Mouse (Mus musculus) lung, adult 18-20 months (tissue): ENCODE data around the gene Krt35.
A peak's percentile ranks its signal among the peaks of the same experiment; 100 is the strongest.

Experiments
- DNase-seq, 2 experiments: peaks; one replicate each; pipeline ENCODE4 v3.0.0; 2022; ENCODE audit warnings: mixed read lengths in 2 of 2

Gene Krt35

DNA sequence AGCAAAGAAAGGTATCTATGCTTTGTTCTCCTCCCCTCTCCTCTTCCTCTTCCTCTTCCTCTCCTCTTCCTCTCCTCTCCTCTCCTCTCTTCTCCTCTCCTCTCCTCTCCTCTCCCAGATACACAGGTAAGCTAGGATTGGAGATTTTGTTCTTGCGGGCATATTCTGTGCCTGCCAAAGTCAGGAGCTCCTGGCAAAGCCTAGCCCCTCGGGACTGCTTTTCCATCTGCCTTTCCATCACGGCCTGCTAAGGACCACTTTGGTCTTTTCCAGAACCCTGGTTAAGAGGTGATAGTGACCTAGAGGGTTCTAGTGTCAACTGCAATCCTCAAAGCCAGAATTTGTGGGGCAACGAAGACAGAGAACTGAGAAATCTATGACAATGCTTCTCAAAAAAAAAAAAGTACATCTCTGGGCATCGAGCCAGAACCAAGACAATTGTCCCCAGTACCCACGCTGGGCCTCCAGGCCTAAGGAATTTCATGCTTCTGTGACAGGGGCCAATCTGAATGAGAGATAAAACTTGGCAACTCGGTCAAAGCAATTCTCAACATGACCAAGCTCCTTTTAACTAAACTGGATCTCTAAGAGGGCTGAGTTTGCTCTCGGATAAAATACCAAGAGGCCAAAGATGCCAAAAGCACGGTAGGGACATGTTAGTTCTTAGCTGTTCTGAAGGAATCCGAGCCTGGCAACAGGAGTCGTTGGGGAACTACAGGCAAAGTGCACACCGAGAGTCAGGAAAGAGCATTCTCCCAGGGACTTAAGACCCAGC lies 29.6 kb downstream of the Krt35 start:
- no peak for DNase-seq

DNA sequence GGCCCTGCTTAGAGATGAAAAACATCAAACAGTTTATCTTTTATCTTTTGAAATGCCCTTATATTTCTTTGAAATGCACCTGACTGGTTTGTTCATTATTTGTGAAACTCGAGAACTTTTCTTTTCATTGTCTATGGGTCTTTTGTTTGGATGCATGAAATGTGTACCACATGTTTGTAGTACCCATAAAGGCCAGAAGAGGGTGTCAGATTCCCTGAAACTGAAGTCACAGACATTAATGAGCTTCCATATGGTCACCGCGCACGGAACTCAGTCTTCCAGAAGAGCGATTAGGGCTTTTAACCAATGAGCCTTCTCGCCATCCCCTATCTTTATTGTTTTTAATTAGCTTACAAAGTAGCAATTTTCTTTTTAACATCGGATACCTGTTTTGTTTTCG lies 37.2 kb downstream of the Krt35 start:
- no peak for DNase-seq

DNA sequence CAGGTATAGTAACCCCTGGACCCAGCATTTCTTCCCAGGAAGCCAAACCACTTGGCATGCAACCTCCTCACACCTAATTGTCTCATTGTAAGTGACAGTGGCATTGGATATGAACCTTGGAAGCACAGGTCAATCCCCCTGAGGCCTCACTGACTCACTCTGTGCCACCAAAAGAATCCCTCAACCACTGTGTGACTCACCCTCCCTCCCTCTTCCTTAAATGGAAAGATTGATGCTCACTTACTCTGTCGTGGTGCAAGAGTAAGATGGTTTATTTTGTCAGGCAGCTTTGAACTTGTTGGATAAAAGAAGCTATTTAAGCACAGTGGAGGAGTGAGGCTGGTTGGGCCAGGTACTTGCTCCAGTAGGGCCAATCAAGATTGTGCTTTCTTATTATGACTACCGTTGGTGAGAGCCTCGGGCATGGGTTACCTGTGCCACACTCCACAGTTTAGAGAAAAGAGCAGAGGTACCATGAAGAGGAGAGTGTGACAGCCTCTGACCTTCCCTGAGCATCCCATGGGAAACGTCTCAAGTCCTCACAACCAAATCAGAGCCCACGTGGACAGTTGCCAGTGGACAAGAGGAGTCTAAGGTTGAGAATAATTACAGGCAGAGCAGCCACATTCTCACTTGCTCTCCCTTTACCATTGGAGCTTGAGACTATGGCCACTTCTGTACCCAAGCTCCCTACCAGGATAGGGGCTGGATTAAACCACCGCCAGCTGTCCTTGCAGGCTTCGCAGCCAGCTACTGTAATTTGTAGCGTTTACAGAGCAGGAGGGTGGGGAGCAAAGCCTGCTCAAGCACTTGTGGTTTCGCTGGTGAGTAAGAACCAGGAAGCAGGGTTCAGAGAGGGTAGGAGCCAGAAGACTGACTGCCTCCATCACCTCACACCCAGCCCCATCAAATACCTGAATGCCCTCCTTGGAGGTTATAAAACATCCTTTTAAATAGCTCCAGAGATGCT lies 40.1 kb downstream of the Krt35 start:
- DNase-seq, result peak; percentile 8 to 34

GRCm38 (mm10) chr11:100050451-100050850 lies 45.6 kb downstream of the Krt35 start, which contains the start of gene Krt31:
Gene Krt31 (minus strand): TSS chr11:100050551.
- DNase-seq, result no peak

DNA sequence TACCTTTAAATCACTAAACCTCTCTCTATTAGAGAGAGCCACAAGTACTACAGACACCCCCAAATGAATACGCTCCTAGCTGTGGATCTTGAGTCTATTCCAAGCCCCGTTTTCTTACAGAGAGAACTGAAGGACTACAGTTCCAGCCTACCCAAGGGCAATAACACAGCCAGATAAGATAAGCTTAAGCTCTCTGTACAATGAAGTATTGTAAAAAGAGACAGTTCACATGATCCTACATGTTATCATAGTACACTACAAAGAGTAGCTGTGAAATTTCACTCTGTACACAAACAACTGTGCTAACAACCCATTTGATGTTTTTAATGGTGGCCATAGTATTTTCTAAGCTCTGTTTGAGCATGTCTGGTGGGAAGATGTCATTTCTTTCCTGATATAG lies 48.8 kb downstream of the Krt35 start:
- no peak for DNase-seq

DNA sequence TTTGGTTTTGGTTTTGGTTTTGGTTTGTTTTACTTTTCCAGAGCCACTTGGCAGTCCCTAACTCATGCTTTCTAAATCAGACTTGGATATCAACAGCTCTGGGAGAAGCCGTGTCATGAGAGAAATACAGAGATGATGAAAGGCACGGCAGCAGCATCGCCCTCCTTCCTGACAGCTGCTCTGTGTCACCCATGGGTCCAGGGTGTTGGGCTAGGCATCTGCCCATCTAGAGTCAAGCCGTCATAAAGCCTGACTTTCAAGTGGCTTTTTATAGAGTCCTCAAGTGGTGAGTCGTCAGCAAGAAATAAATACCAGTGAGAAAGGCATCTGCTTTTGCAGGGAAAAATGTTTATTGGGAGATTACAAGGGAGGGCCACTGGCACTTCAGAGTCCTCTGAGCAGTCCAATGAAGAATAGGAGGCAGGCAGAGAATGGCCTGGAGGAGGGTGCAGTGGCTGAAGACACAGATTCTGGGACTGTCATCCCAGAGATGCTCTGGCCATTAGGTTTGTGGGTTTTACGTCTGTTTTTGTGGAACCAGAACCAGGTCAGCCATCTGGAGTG lies 49.7 kb downstream of the Krt35 start:
- no peak for DNase-seq
